Mouse (Mus musculus): ENCODE results near the gene Bri3.
A peak's percentile ranks its signal among the peaks of the same experiment; 100 is the strongest.

Gene Bri3

GRCm38 (mm10) chr5:144439286-144440040 is 195.2 kb downstream of the Bri3 start:
- no peak for DNase-seq (ENCODE audit: low spot score)

- DNase-seq (ENCODE audit: low spot score): no peak
These were observed 197.6 kb downstream of the Bri3 start for GRCm38 (mm10) chr5:144441831-144442271.

DNA sequence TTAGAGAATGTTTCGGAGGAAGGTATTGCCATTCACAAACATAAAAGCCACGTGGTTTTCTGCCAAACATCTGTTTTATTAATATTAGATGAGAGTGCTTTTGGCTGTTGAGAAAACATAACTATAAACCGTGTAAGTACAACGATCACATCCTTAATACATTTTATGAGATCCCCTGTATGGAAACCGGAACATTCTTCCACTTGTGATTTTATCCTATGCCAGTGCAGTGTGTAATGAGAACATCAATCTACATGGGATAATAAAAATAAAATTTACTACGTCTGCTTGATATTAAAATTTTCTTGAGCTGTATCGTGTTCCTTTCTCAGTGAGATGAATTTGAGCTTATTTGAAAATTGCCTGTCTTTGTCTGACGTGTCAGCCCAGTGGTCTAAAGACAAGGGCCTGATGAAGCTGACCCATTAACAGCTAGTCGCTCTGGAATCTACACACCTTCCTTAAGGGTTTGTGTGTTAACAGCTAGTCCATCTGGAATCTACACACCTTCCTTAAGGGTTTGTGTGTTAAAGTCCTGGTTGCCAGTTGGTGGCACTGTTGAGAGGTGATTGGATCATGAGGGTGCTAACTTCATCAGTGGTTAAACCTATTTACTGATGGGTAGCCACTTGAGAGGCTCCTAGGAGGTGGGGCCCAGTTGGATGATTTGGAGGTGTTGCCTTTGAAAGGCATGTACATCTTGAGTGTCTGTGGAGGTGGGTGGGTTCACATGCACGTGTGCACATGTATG is 202.4 kb downstream of the Bri3 start:
- DNase-seq (ENCODE audit: low spot score): no peak

DNA sequence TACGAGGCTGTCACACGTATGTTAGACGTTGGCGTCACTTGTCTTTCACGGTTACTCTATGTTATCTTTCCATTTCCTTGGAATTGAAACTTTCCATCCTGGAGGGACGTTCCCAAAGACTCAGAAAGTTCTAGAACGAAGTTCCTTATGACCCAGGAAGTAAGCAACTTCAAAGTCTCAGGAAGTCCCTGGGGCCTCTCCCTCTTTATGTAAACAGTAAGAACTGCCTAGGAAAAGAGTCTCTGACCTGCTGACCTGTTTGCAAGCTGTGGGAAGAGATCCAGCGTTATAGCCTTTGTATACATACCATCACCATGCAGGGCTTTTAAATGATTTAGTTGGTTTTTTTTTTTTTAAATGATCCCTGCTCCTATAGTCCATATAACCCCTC is 203.0 kb downstream of the Bri3 start:
- DNase-seq (ENCODE audit: low spot score): no peak

DNA sequence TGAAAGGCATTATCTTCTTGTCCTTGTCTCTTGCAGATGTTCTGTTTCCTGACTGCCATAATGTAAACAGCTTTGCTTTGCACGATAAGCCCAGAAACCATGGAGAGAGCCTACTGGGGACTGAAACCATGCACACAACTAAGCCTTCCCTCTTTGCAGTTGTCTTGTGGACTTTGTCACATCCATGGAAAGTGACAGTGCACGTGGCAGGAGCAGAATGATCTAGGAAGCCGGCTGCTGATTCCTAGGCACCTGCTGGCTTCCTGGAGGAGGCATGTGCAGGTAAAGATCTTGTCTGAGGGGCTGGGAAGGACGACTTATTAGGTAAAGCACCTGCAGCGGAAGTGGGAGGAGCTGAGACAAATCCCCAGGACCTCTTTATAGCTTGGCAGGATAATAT is 203.7 kb downstream of the Bri3 start:
- DNase-seq (ENCODE audit: low spot score): no peak

- no peak for DNase-seq (ENCODE audit: low spot score)
These were observed 208.7 kb downstream of the Bri3 start for GRCm38 (mm10) chr5:144452776-144453455.

DNA sequence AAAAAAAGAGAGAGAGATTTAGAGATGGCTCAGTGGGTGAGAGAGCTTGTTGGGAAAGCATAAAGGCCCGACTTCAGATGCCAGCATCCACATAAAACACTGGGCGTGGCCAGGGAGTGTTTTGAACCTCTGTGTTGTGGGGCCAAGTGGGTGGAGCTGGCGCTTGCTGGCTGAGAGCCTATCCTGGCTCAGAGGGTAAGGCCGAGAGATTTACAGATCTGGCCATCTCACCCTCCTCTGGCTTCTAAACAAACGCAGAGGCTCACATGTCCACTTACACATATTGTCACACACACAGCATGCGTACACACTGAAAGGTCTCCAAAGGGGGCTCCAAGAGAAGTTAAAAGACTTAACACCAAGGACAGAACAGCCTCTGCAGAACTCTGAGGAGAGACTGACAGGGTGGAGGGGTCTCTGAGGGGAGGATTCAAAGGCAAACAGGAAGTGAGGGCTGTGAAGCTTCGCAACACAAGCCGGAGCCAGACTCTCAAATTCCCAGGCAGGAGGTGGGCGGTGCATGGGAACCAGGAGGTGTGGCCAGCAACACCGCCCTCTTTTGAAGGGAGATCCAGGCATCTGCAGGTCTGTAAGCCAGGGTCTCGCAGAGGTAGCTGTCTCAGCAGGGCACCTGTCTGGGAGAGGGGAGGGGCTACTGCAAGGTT is 213.5 kb downstream of the Bri3 start:
- no peak for DNase-seq (ENCODE audit: low spot score)

GRCm38 (mm10) chr5:144466987-144467386 is 222.8 kb downstream of the Bri3 start:
- DNase-seq (ENCODE audit: low spot score): no peak

GRCm38 (mm10) chr5:144473056-144473455 is 228.8 kb downstream of the Bri3 start:
- DNase-seq (ENCODE audit: low spot score): no peak

DNA sequence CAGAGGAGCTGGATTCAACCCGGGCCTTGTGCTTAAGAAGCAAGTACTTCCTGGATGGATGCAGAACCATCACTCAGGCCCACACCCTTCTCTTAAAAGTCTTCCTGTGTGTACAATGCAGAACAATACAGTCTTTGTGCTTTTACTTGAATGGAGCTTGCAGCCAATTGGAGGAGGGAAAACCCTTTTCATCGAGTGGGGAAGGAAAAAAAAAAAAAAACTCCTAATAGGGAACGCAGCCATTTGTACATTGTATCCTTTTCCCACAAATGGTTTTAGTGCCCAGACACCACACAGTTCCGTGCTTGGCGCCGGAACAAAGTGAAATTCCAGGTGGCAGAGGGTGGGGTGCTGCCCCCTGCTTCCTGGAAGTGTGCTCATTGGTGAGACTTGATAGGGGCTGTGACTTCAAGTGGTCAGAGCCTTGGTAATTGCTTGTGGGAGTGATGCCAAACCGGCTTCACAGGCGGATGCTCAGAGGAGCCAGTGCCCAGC is 235.5 kb downstream of the Bri3 start:
- DNase-seq (ENCODE audit: low spot score): no peak

DNA sequence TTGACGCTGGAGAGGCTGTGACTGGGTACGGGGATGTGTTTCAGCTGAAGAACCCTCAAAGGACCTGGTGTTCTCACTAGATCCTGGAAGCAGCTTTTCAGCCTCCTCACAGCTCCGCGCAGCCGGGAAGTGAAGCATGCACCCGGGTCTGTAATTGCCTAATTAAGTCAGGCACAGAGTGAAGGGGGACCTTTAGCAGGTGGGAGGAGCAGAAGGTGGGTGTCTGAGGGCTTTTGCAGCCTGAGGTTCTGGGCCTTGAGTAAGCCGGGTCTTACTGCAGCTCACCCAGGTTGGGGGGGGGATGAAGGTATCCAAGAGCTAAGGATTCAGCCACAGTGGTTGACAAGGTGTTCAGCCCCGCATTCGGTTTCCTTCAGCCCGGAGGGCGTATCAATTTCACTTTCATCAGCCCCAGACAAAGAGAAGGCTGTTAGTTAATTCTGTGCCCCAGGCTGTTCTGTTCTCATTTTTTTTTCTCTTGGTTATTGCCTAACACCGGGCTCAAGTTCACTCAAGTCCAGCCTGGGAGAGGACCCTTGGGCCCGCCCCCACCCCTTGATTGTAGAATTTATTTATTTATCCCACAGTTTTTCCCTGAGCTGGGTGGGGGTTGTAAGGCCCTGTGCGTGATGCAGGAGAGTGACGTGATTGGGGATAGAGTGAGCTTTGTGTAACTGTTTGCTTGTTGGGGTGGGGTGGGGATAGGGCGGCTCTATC is 239.6 kb downstream of the Bri3 start:
- DNase-seq (ENCODE audit: low spot score): no peak

- DNase-seq (ENCODE audit: low spot score): peak; percentile 31
These were observed 247.1 kb downstream of the Bri3 start for GRCm38 (mm10) chr5:144491308-144491707.

All from adipocyte (in vitro differentiated cells).